Mouse (Mus musculus): ENCODE data around the gene Endov.

Gene Endov

GRCm38 (mm10) chr11:119545741-119546495, 54.8 kb downstream of the Endov start:
- DNase-seq (ENCODE audit: low spot score in 2 of 2), result no peak

- DNase-seq (ENCODE audit: low spot score in 2 of 2), result no peak
These were observed 55.5 kb downstream of the Endov start for GRCm38 (mm10) chr11:119546496-119547182.

- no peak for DNase-seq (ENCODE audit: low spot score in 2 of 2)
These were observed 56.2 kb downstream of the Endov start, which contains the start of gene Nptx1 for GRCm38 (mm10) chr11:119547183-119547921. Nptx1 (minus strand) TSS chr11:119547753.

- no peak for DNase-seq (ENCODE audit: low spot score in 2 of 2)
These were observed 56.9 kb downstream of the Endov start for GRCm38 (mm10) chr11:119547951-119548591.

- no peak for DNase-seq (ENCODE audit: low spot score in 2 of 2)
These were observed 57.7 kb downstream of the Endov start for GRCm38 (mm10) chr11:119548741-119549370.

- DNase-seq (ENCODE audit: low spot score in 2 of 2), result no peak
These were observed 58.2 kb downstream of the Endov start for GRCm38 (mm10) chr11:119549371-119549811.

GRCm38 (mm10) chr11:119550546-119551335, 59.6 kb downstream of the Endov start:
- DNase-seq (ENCODE audit: low spot score in 2 of 2), result no peak

GRCm38 (mm10) chr11:119551468-119551867, 60.3 kb downstream of the Endov start:
- no peak for DNase-seq (ENCODE audit: low spot score in 2 of 2)

- DNase-seq (ENCODE audit: low spot score in 2 of 2), result no peak
These were observed 61.2 kb downstream of the Endov start for GRCm38 (mm10) chr11:119552301-119552700.

GRCm38 (mm10) chr11:119552902-119553802, 62.0 kb downstream of the Endov start:
- DNase-seq (ENCODE audit: low spot score in 2 of 2), result no peak

- no peak for DNase-seq (ENCODE audit: low spot score in 2 of 2)
These were observed 63.6 kb downstream of the Endov start for GRCm38 (mm10) chr11:119554706-119555105.

- DNase-seq (ENCODE audit: low spot score in 2 of 2), result no peak
These were observed 64.0 kb downstream of the Endov start for GRCm38 (mm10) chr11:119555170-119555569.

GRCm38 (mm10) chr11:119557940-119558869, 67.1 kb downstream of the Endov start:
- DNase-seq (ENCODE audit: low spot score in 2 of 2), result no peak

- DNase-seq (ENCODE audit: low spot score in 2 of 2), result no peak
These were observed 67.9 kb downstream of the Endov start for GRCm38 (mm10) chr11:119558870-119559610.
